Mouse (Mus musculus): ENCODE measurements at regions not wholly inside any gene's neighbourhood (a gene's known extent, or its start where the extent isn't known, plus 50 kb on each side); places are given as distances from the start of the nearest gene placed in this dataset.

DNA sequence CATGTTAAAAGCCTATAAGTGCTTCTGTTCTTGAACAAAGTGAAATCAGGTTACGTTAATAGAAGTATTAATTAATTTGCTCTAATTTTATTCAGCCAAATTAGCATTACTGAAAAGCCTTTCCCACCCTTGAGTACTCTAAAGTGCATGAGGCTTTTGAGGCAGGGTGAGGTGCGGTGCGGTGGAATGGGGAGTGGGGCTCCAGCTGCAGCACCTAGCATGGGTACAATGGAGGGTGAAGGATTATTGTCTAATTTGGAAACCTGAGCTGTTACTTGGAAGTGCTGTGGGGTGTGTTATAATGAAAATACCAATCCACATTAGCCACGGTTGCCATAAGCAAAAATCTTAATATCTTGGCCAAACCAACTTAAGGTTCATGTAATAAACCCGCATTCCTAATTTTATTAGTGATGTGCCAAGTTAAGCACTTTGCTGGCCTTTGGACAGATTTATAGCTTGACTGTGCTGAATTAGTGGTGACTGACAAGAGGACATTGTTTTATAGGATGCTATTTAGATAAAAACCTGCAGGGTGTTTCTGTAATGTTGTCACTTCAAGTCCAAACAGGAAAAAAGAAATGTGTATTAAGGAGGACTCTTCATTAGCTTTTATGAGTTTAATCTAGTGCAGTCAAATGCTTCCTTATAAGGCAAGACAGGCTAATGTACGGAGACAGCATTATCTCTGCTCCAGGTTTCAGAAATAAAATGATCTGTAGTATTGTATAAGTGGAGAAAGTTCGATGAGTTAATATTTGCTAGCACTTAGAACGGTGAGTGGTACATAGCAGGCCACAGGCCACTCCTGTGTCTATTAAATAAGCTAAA is 382.2 kb downstream of the Lmo4 start:
- TF ChIP-seq POLR2A (IDR thresholded peaks at IDR 0.05; ENCODE audit: low read depth, low read length) (no peak), CTCF (IDR thresholded peaks at IDR 0.05; ENCODE audit: borderline replicate concordance, insufficient read depth, low read length) (no peak)
